Mouse (Mus musculus): Measurements from ENCODE around the gene Kcnk3. TPM values are rescaled to one million over a fixed set of nuclear protein-coding genes. Genes with fewer than 3 reads are reported as not detected.

Kcnk3 gene
- polyA plus RNA-seq, 1 experiment from 2014 or later = 29.9 TPM

- DNase-seq (no peak), ATAC-seq (ENCODE audit: insufficient read depth) (no peak)
- Histone ChIP-seq H3K36me3 (ENCODE audit: insufficient read depth) (no peaks in the 10 kb centered on the region), H3K27me3 (ENCODE audit: insufficient read depth, low read length) (no peaks in the 10 kb centered on the region), H3K27ac (ENCODE audit: low read depth) (no peak overlapping the region), H3K4me3 (ENCODE audit: low read depth, low read length) (no peak overlapping the region), H3K4me1 (ENCODE audit: insufficient read depth) (peaks cover 3% of the 10 kb centered on the region), H3K9ac (no peak overlapping the region), H3K9me3 (ENCODE audit: low read depth, low read length) (no peaks in the 10 kb centered on the region), H3K4me2 (no peak overlapping the region)
- TF ChIP-seq CTCF (IDR thresholded peaks at IDR 0.05; ENCODE audit: low read depth) = no peak
- 73% methylated on average over 7 of the region's 7 CpGs for WGBS
Observed at GRCm38 (mm10) chr5:30576233-30576632, 11.7 kb upstream of the Kcnk3 start.

DNA sequence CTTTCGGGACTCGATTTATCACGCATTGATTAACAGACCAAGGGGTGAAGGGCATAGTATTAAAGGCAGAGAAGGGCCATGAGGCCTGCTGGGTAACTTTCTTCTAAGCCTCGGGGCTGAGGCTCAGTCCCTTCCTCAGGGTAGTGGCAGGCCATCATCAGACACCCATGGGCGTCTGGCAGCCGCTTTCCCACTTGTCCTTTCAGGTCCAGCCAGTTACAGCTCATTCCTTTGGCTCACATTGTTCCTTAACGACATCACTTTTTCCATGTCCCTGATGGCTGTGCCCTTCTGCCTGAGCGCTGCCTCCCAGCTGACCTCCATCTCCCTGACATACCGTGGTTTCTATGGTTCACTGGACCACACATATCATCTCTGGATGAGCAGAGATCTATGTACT, 10.7 kb upstream of the Kcnk3 start:
- ATAC-seq (ENCODE audit: insufficient read depth) (no peak), DNase-seq (peak; percentile 46)
- Histone ChIP-seq H3K4me1 (ENCODE audit: insufficient read depth) (peaks cover 3% of the 10 kb centered on the region), H3K9ac (no peak overlapping the region), H3K27me3 (ENCODE audit: insufficient read depth, low read length) (no peaks in the 10 kb centered on the region), H3K9me3 (ENCODE audit: low read depth, low read length) (no peaks in the 10 kb centered on the region), H3K36me3 (ENCODE audit: insufficient read depth) (no peaks in the 10 kb centered on the region), H3K4me2 (no peak overlapping the region), H3K27ac (ENCODE audit: low read depth) (no peak overlapping the region), H3K4me3 (ENCODE audit: low read depth, low read length) (no peak overlapping the region)
- WGBS = 45% methylated on average over 9 of the region's 9 CpGs
- no peak for TF ChIP-seq CTCF (IDR thresholded peaks at IDR 0.05; ENCODE audit: low read depth)

DNA sequence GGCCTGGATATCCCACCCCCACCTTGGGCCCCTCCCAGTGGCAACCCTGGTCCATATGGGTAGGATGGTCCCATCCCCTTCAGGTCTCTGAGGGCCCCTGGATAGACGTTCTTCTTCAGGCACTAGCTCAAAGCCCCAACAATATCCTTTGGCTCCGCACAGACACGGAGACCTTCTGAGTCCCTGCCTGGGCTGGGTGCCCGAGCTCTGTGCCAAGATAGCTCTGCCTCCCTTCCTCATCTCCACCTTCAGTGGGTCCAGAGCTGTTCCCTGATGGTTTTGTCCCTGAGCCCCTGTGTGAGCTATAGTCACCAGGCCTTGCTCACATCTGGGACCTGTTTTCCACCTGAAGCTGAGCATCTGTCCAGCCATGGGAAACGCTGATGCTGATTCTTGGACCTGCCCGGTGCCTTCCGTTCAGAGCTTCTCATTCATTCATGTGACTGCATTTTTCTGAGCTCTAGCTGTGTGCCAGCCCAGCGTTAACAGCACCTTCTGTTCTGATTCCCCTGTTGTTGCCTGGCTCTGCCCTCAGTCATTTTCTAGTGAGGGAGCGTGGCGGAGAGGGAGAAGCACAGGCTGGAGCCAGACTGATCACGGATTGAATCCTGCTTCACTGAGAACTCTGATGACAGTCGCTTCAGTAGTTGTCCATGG, 10.2 kb upstream of the Kcnk3 start:
- 75% methylated on average over 12 of the region's 12 CpGs for WGBS
- Histone ChIP-seq H3K36me3 (ENCODE audit: insufficient read depth) (no peaks in the 10 kb centered on the region), H3K9ac (no peak overlapping the region), H3K27ac (ENCODE audit: low read depth) (0 out of 2 replicates have a peak overlapping the region, but pooled peaks have one; percentile 11), H3K27me3 (ENCODE audit: insufficient read depth, low read length) (no peaks in the 10 kb centered on the region), H3K4me1 (ENCODE audit: insufficient read depth) (peaks cover 3% of the 10 kb centered on the region), H3K4me2 (no peak overlapping the region), H3K4me3 (ENCODE audit: low read depth, low read length) (no peak overlapping the region), H3K9me3 (ENCODE audit: low read depth, low read length) (no peaks in the 10 kb centered on the region)
- no peak for TF ChIP-seq CTCF (IDR thresholded peaks at IDR 0.05; ENCODE audit: low read depth)
- DNase-seq = no peak
- no peak for ATAC-seq (ENCODE audit: insufficient read depth)

DNA sequence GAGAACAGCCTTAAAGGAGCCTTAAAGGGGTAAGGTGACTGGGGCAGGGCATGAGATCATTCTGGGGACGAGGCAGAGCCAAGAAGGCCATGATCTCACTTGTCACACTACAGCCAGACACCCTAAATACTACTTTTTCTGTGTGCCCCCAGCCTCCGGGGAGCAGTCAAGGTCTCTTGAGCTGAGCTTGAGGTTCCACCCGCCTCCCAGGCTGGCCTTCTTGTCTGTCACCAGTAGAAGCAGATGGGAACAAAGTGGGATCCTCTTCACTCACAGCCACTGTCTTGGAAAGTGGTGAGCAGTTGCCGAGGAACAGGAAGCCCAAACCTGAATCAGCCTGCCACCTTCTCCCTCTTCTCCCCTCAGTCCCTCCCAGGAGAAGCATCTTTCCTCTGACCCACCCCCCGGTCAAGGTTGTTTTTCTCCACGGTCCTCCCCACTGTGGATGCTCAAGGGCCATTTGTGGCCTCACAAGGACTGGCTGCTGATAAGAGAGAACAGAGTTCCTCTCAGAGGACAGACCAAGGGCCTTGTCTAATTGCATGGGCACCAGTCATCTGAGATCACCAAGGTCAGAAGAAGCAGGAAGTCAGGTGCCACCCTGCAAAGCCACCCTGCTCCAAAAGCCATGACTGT, 9.4 kb upstream of the Kcnk3 start:
- H3K9ac ChIP-seq = no peak overlapping the region
- no peaks in the 10 kb centered on the region for H3K36me3 ChIP-seq (ENCODE audit: insufficient read depth)
- H3K4me3 ChIP-seq (ENCODE audit: low read depth, low read length) = no peak overlapping the region
- H3K27me3 ChIP-seq (ENCODE audit: insufficient read depth, low read length) = no peaks in the 10 kb centered on the region
- no peaks in the 10 kb centered on the region for H3K9me3 ChIP-seq (ENCODE audit: low read depth, low read length)
- H3K4me1 ChIP-seq (ENCODE audit: insufficient read depth) = peaks cover 3% of the 10 kb centered on the region
- WGBS = 60% methylated on average over 6 of the region's 6 CpGs
- H3K27ac ChIP-seq (ENCODE audit: low read depth) = no peak overlapping the region
- no peak for ATAC-seq (ENCODE audit: insufficient read depth)
- DNase-seq = no peak
- no peak overlapping the region for H3K4me2 ChIP-seq
- TF ChIP-seq CTCF (IDR thresholded peaks at IDR 0.05; ENCODE audit: low read depth) = no peak

DNA sequence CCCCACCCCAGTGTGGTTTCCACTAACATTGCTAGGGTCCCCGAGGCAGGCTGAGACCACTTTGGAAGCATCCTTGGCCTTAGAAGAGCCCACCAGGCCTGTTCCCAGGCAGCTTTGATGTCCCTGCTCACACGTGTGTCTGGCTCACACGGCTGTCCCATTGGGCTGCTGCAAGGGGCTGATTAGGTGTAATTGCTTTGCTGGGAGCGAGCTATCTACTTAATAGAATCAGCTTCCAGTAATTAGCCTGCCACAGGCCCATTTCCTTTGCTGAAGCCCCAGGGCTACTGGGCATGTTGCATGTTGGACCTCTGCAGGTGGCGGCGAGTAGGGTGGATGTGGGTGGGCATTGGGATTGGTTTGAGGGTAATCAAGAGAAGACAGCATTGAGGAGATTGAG, 7.2 kb upstream of the Kcnk3 start:
- H3K27ac ChIP-seq (ENCODE audit: low read depth) = no peak overlapping the region
- no peak overlapping the region for H3K4me3 ChIP-seq (ENCODE audit: low read depth, low read length)
- no peak overlapping the region for H3K4me2 ChIP-seq
- ATAC-seq (ENCODE audit: insufficient read depth) = no peak
- no peaks in the 10 kb centered on the region for H3K27me3 ChIP-seq (ENCODE audit: insufficient read depth, low read length)
- H3K4me1 ChIP-seq (ENCODE audit: insufficient read depth) = peaks cover 3% of the 10 kb centered on the region
- no peaks in the 10 kb centered on the region for H3K36me3 ChIP-seq (ENCODE audit: insufficient read depth)
- 79% methylated on average over 6 of the region's 6 CpGs for WGBS
- TF ChIP-seq CTCF (IDR thresholded peaks at IDR 0.05; ENCODE audit: low read depth) = no peak
- no peaks in the 10 kb centered on the region for H3K9me3 ChIP-seq (ENCODE audit: low read depth, low read length)
- no peak for DNase-seq
- no peak overlapping the region for H3K9ac ChIP-seq

GRCm38 (mm10) chr5:30582017-30582416, 6.0 kb upstream of the Kcnk3 start:
- ATAC-seq (ENCODE audit: insufficient read depth) (peak; percentile 57; the same call in 1 of the 2 replicates), DNase-seq (peak; percentile 73)
- TF ChIP-seq CTCF (IDR thresholded peaks at IDR 0.05; ENCODE audit: low read depth) = no peak
- no peak overlapping the region for H3K4me3 ChIP-seq (ENCODE audit: low read depth, low read length)
- H3K4me1 ChIP-seq (ENCODE audit: insufficient read depth) = peaks cover 6% of the 10 kb centered on the region
- H3K9me3 ChIP-seq (ENCODE audit: low read depth, low read length) = no peaks in the 10 kb centered on the region
- H3K27ac ChIP-seq (ENCODE audit: low read depth) = peak overlapping the region; percentile 69; the same call in 1 of the 2 replicates
- no peaks in the 10 kb centered on the region for H3K36me3 ChIP-seq (ENCODE audit: insufficient read depth)
- no peak overlapping the region for H3K9ac ChIP-seq
- no peaks in the 10 kb centered on the region; the same call in 1 of the 2 replicates for H3K27me3 ChIP-seq (ENCODE audit: insufficient read depth, low read length)
- no peak overlapping the region for H3K4me2 ChIP-seq
- 52% methylated on average over 5 of the region's 5 CpGs for WGBS

DNA sequence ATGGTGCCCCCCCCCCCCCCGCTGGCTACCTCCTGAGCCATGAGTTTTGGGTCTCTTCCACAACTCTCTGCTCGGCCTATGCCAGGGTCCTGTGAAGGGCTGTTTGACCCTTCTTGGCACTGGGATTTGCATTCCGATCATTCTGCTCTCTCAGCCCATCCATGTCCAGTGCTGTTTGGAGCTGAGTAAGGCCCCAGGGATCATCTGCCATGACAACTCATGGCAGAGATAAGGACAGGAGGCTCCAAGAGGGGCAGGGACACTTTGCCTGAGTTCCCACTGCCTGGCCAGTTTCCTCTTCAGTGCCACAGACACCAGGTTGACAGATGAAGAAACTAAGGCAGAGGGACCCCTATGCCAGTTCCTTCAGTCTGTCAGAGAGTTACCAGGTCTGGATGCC, 1.4 kb upstream of the Kcnk3 start:
- Histone ChIP-seq H3K36me3 (ENCODE audit: insufficient read depth) (no peaks in the 10 kb centered on the region), H3K4me3 (ENCODE audit: low read depth, low read length) (no peak overlapping the region), H3K9ac (no peak overlapping the region), H3K4me2 (no peak overlapping the region), H3K27me3 (ENCODE audit: insufficient read depth, low read length) (peaks cover 20% of the 10 kb centered on the region), H3K4me1 (ENCODE audit: insufficient read depth) (peaks cover 6% of the 10 kb centered on the region; the same call in 1 of the 2 replicates), H3K9me3 (ENCODE audit: low read depth, low read length) (no peaks in the 10 kb centered on the region), H3K27ac (ENCODE audit: low read depth) (no peak overlapping the region)
- 48% methylated on average over 3 of the region's 3 CpGs for WGBS
- TF ChIP-seq CTCF (IDR thresholded peaks at IDR 0.05; ENCODE audit: low read depth) = no peak
- DNase-seq (no peak), ATAC-seq (ENCODE audit: insufficient read depth) (no peak)
